Mouse (Mus musculus) limb, embryonic 10.5 days (tissue): ENCODE results near the gene Gpr137b. TPM values are rescaled to one million over a fixed set of nuclear protein-coding genes. Genes with fewer than 3 reads are reported as not detected.
"Not testable (repeated sequence)": the region's sequence is repeated elsewhere in the genome, so short reads cannot be mapped to it uniquely, and the experiment has no call there.

Experiments
- DNase-seq: peaks from one replicate; pipeline ENCODE4 v3.0.0-alpha.2; 2017; ENCODE audit warnings: low spot score
- H3K27ac ChIP-seq: fragments of 300-500 bp; sonication (generic); 2 replicates; pipeline ENCODE4 v1.5.1; 2016; ENCODE audit warnings: mild to moderate bottlenecking
- H3K27me3 ChIP-seq: fragments of 300-500 bp; sonication (generic); 2 replicates; pipeline ENCODE4 v1.6.1; 2016; ENCODE audit warnings: low read depth, mild to moderate bottlenecking; ENCODE audit not compliant: poor library complexity, severe bottlenecking
- H3K36me3 ChIP-seq: fragments of 300-500 bp; sonication (generic); 2 replicates; pipeline ENCODE4 v1.6.1; 2016; ENCODE audit warnings: mild to moderate bottlenecking, moderate library complexity
- H3K4me1 ChIP-seq: fragments of 300-500 bp; sonication (generic); 2 replicates; pipeline ENCODE4 v1.6.1; 2016
- H3K4me3 ChIP-seq: fragments of 300-500 bp; sonication (generic); 2 replicates; pipeline ENCODE4 v1.5.1; 2016; ENCODE audit warnings: mild to moderate bottlenecking, moderate library complexity
- H3K9me3 ChIP-seq: fragments of 300-500 bp; sonication (generic); replicated peaks from 2 replicates; pipeline ENCODE4 v1.6.1; 2016; ENCODE audit warnings: mild to moderate bottlenecking
- WGBS: fragments of 180-500 bp; shearing (Covaris S2); methylation state at CpG from one replicate; pipeline ENCODE4 v1.1.7; 2016; 5-methylcytosine and 5-hydroxymethylcytosine counted together
- polyA plus RNA-seq: library from polyadenylated mRNA; unstranded; fragments of >200 nt; fragmentation: Nextera tagmentation; extraction: Ambion mirVana; gene quantifications from 2 replicates; pipeline ENCODE4 v1.2.1, GENCODE M21; 2016

Gene Gpr137b
- polyA plus RNA-seq, 1 experiment from 2014 or later, result 14.9 TPM

- not testable (repeated sequence) for H3K27me3 ChIP-seq, H3K4me3 ChIP-seq, H3K9me3 ChIP-seq, H3K36me3 ChIP-seq, DNase-seq, H3K4me1 ChIP-seq, H3K27ac ChIP-seq
- WGBS, result 92% methylated on average over 4 of the region's 4 CpGs
Observed at GRCm38 (mm10) chr13:13352113-13352512, 41.7 kb downstream of the Gpr137b start.

- not testable (repeated sequence) for H3K27me3 ChIP-seq, H3K27ac ChIP-seq, H3K4me1 ChIP-seq, H3K4me3 ChIP-seq, DNase-seq, H3K36me3 ChIP-seq, H3K9me3 ChIP-seq
- 93% methylated on average over 7 of the region's 7 CpGs for WGBS
Observed at GRCm38 (mm10) chr13:13350681-13351080, 43.1 kb downstream of the Gpr137b start.

- Histone ChIP-seq H3K9me3 (no peaks in the 10 kb centered on the region), H3K27me3 (no peaks in the 10 kb centered on the region), H3K27ac (no peak overlapping the region), H3K4me3 (no peak overlapping the region), H3K4me1 (peaks cover 7% of the 10 kb centered on the region), H3K36me3 (no peaks in the 10 kb centered on the region)
- peak; percentile 58 for DNase-seq
- WGBS, result 73% methylated on average over 4 of the region's 4 CpGs
Observed at GRCm38 (mm10) chr13:13349288-13349687, 44.5 kb downstream of the Gpr137b start.

GRCm38 (mm10) chr13:13347634-13348412, 46.0 kb downstream of the Gpr137b start:
- DNase-seq, result peak; percentile 43
- H3K9me3 ChIP-seq, H3K27me3 ChIP-seq, H3K4me1 ChIP-seq, H3K27ac ChIP-seq, H3K4me3 ChIP-seq, H3K36me3 ChIP-seq: not testable (repeated sequence)
- 26% methylated on average over 12 of the region's 12 CpGs for WGBS

- 87% methylated on average over 8 of the region's 8 CpGs for WGBS
- H3K4me3 ChIP-seq, H3K9me3 ChIP-seq, H3K27ac ChIP-seq, H3K36me3 ChIP-seq, DNase-seq, H3K27me3 ChIP-seq, H3K4me1 ChIP-seq: not testable (repeated sequence)
Observed at GRCm38 (mm10) chr13:13337361-13337760, 56.5 kb downstream of the Gpr137b start.

GRCm38 (mm10) chr13:13328876-13329275, 64.9 kb downstream of the Gpr137b start:
- Histone ChIP-seq H3K27ac (no peak overlapping the region), H3K4me1 (no peaks in the 10 kb centered on the region), H3K36me3 (no peaks in the 10 kb centered on the region), H3K4me3 (no peak overlapping the region), H3K9me3 (no peaks in the 10 kb centered on the region), H3K27me3 (no peaks in the 10 kb centered on the region)
- WGBS, result 4% methylated on average over 2 of the region's 2 CpGs
- peak; percentile 68 for DNase-seq

Other genes with a start within 250 kb of the Gpr137b start
- gene Prl2c5, start 211.3 kb downstream of the Gpr137b start, polyA plus RNA-seq, result not detected in 2 replicates
- 46.8 and 58.6 TPM in 2 replicates for gene Nid1, start 43.5 kb upstream of the Gpr137b start, polyA plus RNA-seq
- 2.3 TPM in 2 replicates for gene Lyst, start 196.4 kb upstream of the Gpr137b start, polyA plus RNA-seq